Mouse (Mus musculus) liver, embryonic 16.5 days (tissue): Measurements from ENCODE around the gene Abl1. TPM values are rescaled to one million over a fixed set of nuclear protein-coding genes. Genes with fewer than 3 reads are reported as not detected.

ENCODE experiments used
- ATAC-seq: fragments of 200-750 bp; cut with Nextera tagmentation; 2 replicates; pipeline ENCODE4 v1.8.0; 2017; ENCODE audit warnings: low read depth, mild to moderate bottlenecking, moderate number of reproducible peaks, moderate library complexity
- H3K27ac ChIP-seq: fragments of 300-500 bp; sonication (generic); 2 replicates; pipeline ENCODE4 v1.5.1; 2014; ENCODE audit warnings: mild to moderate bottlenecking, low read length
- H3K27me3 ChIP-seq: fragments of 300-500 bp; sonication (generic); 2 replicates; pipeline ENCODE4 v1.6.1; 2014; ENCODE audit warnings: low read depth, low read length, mixed read lengths; ENCODE audit not compliant: control insufficient read depth, insufficient read depth
- H3K36me3 ChIP-seq: fragments of 300-500 bp; sonication (generic); 2 replicates; pipeline ENCODE4 v1.6.1; 2014; ENCODE audit warnings: mild to moderate bottlenecking; ENCODE audit not compliant: control insufficient read depth, insufficient read depth
- H3K4me1 ChIP-seq: fragments of 300-500 bp; sonication (generic); 2 replicates; pipeline ENCODE4 v1.6.1; 2014; ENCODE audit warnings: low read depth, low read length, mixed read lengths; ENCODE audit not compliant: control insufficient read depth
- H3K4me2 ChIP-seq: fragments of 300-500 bp; sonication (generic); 2 replicates; pipeline ENCODE4 v1.6.1; 2014; ENCODE audit warnings: low read depth, low read length, mixed read lengths
- H3K4me3 ChIP-seq: fragments of 300-500 bp; sonication (generic); 2 replicates; pipeline ENCODE4 v1.5.1; 2014; ENCODE audit warnings: low read depth, mild to moderate bottlenecking, low read length
- H3K9ac ChIP-seq: fragments of 300-500 bp; sonication (generic); 2 replicates; pipeline ENCODE4 v1.6.1; 2014; ENCODE audit warnings: low read depth, low read length
- H3K9me3 ChIP-seq: fragments of 300-500 bp; sonication (generic); replicated peaks from 2 replicates; pipeline ENCODE4 v1.6.1; 2016; ENCODE audit warnings: low read length; ENCODE audit not compliant: control insufficient read depth
- WGBS: fragments of 180-500 bp; shearing (Covaris S2); extraction: QIAGEN DNeasy Blood & Tissue Kit; methylation state at CpG from one replicate; pipeline ENCODE4 v1.1.7; 2014; ENCODE audit not compliant: insufficient replicate concordance; 5-methylcytosine and 5-hydroxymethylcytosine counted together
- polyA plus RNA-seq: library from polyadenylated mRNA; unstranded; fragments of >200 nt; fragmentation: Nextera tagmentation; extraction: Ambion mirVana; gene quantifications from 2 replicates; pipeline ENCODE4 v1.2.1, GENCODE M21; 2015

The Abl1 gene
- polyA plus RNA-seq, 1 experiment from 2014 or later: 6.7 TPM

GRCm38 (mm10) chr2:31828311-31828825 lies 140.2 kb downstream of the Abl1 start:
- Histone ChIP-seq H3K9me3 (no peaks in the 10 kb centered on the region), H3K4me2 (no peak overlapping the region), H3K27ac (no peak overlapping the region), H3K27me3 (no peaks in the 10 kb centered on the region; the same call in 1 of the 2 replicates), H3K4me1 (peaks cover 2% of the 10 kb centered on the region), H3K4me3 (no peak overlapping the region), H3K9ac (no peak overlapping the region), H3K36me3 (no peaks in the 10 kb centered on the region)
- ATAC-seq: no peak
- 36% methylated on average over 4 of the region's 4 CpGs for WGBS

GRCm38 (mm10) chr2:31836091-31836490 lies 147.9 kb downstream of the Abl1 start:
- no peaks in the 10 kb centered on the region; the same call in 1 of the 2 replicates for H3K27me3 ChIP-seq
- H3K4me3 ChIP-seq: no peak overlapping the region
- no peaks in the 10 kb centered on the region for H3K9me3 ChIP-seq
- no peak for ATAC-seq
- H3K4me2 ChIP-seq: no peak overlapping the region
- H3K27ac ChIP-seq: no peak overlapping the region
- H3K4me1 ChIP-seq: no peaks in the 10 kb centered on the region
- no peak overlapping the region for H3K9ac ChIP-seq
- H3K36me3 ChIP-seq: no peaks in the 10 kb centered on the region
- 59% methylated on average over 10 of the region's 10 CpGs for WGBS

GRCm38 (mm10) chr2:31836985-31837384 lies 148.8 kb downstream of the Abl1 start:
- H3K27me3 ChIP-seq: no peaks in the 10 kb centered on the region; the same call in 1 of the 2 replicates
- WGBS: 24% methylated on average over 6 of the region's 6 CpGs
- no peak overlapping the region for H3K4me3 ChIP-seq
- no peaks in the 10 kb centered on the region for H3K36me3 ChIP-seq
- H3K4me1 ChIP-seq: no peaks in the 10 kb centered on the region
- ATAC-seq: no peak
- no peak overlapping the region for H3K4me2 ChIP-seq
- no peaks in the 10 kb centered on the region for H3K9me3 ChIP-seq
- no peak overlapping the region for H3K9ac ChIP-seq
- no peak overlapping the region for H3K27ac ChIP-seq

GRCm38 (mm10) chr2:31838868-31839267 lies 150.7 kb downstream of the Abl1 start:
- Histone ChIP-seq H3K4me3 (no peak overlapping the region), H3K9me3 (no peaks in the 10 kb centered on the region), H3K4me1 (no peaks in the 10 kb centered on the region), H3K9ac (no peak overlapping the region), H3K27ac (no peak overlapping the region), H3K27me3 (peaks cover 9% of the 10 kb centered on the region), H3K4me2 (no peak overlapping the region), H3K36me3 (no peaks in the 10 kb centered on the region)
- 54% methylated on average over 1 of the region's 1 CpGs for WGBS
- ATAC-seq: no peak

- Histone ChIP-seq H3K4me3 (no peak overlapping the region), H3K9me3 (no peaks in the 10 kb centered on the region), H3K36me3 (no peaks in the 10 kb centered on the region), H3K4me2 (no peak overlapping the region), H3K27ac (no peak overlapping the region), H3K4me1 (peaks cover 8% of the 10 kb centered on the region), H3K27me3 (peaks cover 44% of the 10 kb centered on the region), H3K9ac (no peak overlapping the region)
- ATAC-seq: no peak
- 9% methylated on average over 10 of the region's 10 CpGs for WGBS
These were observed 156.6 kb downstream of the Abl1 start for GRCm38 (mm10) chr2:31844729-31845136.

GRCm38 (mm10) chr2:31845512-31845895 lies 157.3 kb downstream of the Abl1 start:
- no peak for ATAC-seq
- peak overlapping the region; percentile 64 for H3K4me2 ChIP-seq
- H3K36me3 ChIP-seq: no peaks in the 10 kb centered on the region
- peak overlapping the region; percentile 48 for H3K4me3 ChIP-seq
- H3K27ac ChIP-seq: no peak overlapping the region
- H3K4me1 ChIP-seq: peaks cover 8% of the 10 kb centered on the region
- 3% methylated on average over 22 of the region's 26 CpGs for WGBS
- no peaks in the 10 kb centered on the region for H3K9me3 ChIP-seq
- no peak overlapping the region; the same call in 1 of the 2 replicates for H3K9ac ChIP-seq
- H3K27me3 ChIP-seq: peaks cover 44% of the 10 kb centered on the region

GRCm38 (mm10) chr2:31845896-31846691 lies 157.9 kb downstream of the Abl1 start, which contains the start of gene Fibcd1:
Fibcd1 (minus strand) TSS chr2:31846005.
- Histone ChIP-seq H3K4me1 (peaks cover 9% of the 10 kb centered on the region), H3K27ac (no peak within 1 kb of the TSS), H3K9ac (no peak within 1 kb of the TSS; the same call in 1 of the 2 replicates), H3K4me2 (peak within 1 kb of the TSS; percentile 64), H3K27me3 (peaks cover 44% of the 10 kb centered on the region), H3K9me3 (no peaks in the 10 kb centered on the region), H3K4me3 (peak within 1 kb of the TSS; percentile 48), H3K36me3 (no peaks in the 10 kb centered on the region)
- under 1% methylated on average over 81 of the region's 88 CpGs for WGBS
- ATAC-seq: no peak

- Histone ChIP-seq H3K9me3 (no peaks in the 10 kb centered on the region), H3K27ac (no peak overlapping the region), H3K36me3 (no peaks in the 10 kb centered on the region), H3K27me3 (peaks cover 44% of the 10 kb centered on the region), H3K4me3 (peak overlapping the region; percentile 48; the same call in 1 of the 2 replicates), H3K9ac (no peak overlapping the region; the same call in 1 of the 2 replicates), H3K4me1 (peaks cover 15% of the 10 kb centered on the region), H3K4me2 (peak overlapping the region; percentile 64)
- no peak for ATAC-seq
- 5% methylated on average over 35 of the region's 35 CpGs for whole genome bisulfite sequencing
These were observed 158.8 kb downstream of the Abl1 start for GRCm38 (mm10) chr2:31846692-31847660.
